Mouse (Mus musculus) spleen, adult 2 months (tissue): ENCODE results near the gene Lypd6b. TPM values are rescaled to one million over a fixed set of nuclear protein-coding genes. Genes with fewer than 3 reads are reported as not detected.

Source experiments
- DNase-seq, 2 experiments: peaks; one replicate each; pipeline versions ENCODE4 v3.0.0 to v3.0.0-alpha.2; 2012 to 2021; ENCODE audit warnings: low spot score in 2 of 2, low read depth in 1 of 2
- H3K27ac ChIP-seq: fragments of 200-500 bp; 2 replicates; pipeline ENCODE4 v1.5.1; 2012; ENCODE audit warnings: low read length, inconsistent platforms; ENCODE audit not compliant: insufficient read depth
- H3K27me3 ChIP-seq: fragments of 200-500 bp; 2 replicates; pipeline ENCODE4 v1.6.1; 2012; ENCODE audit warnings: mild to moderate bottlenecking, moderate library complexity, low read length, inconsistent platforms; ENCODE audit not compliant: control insufficient read depth, insufficient read depth
- H3K36me3 ChIP-seq: fragments of 200-500 bp; 2 replicates; pipeline ENCODE4 v1.6.1; 2012; ENCODE audit warnings: mild to moderate bottlenecking, low read length, inconsistent platforms; ENCODE audit not compliant: control insufficient read depth, insufficient read depth
- H3K4me1 ChIP-seq: fragments of 200-500 bp; 2 replicates; pipeline ENCODE4 v1.6.1; 2011; ENCODE audit warnings: inconsistent platforms; ENCODE audit not compliant: control insufficient read depth, insufficient read depth, insufficient read length
- H3K4me3 ChIP-seq: fragments of 200-500 bp; 2 replicates; pipeline ENCODE4 v1.5.1; 2011; ENCODE audit warnings: mild to moderate bottlenecking, inconsistent platforms; ENCODE audit not compliant: insufficient read depth, insufficient read length; ENCODE audit errors: extremely low read depth
- CTCF ChIP-seq: fragments of 200-500 bp; IDR thresholded peaks from 2 replicates; pipeline ENCODE4 v1.5.1; 2011; ENCODE audit warnings: mild to moderate bottlenecking, inconsistent platforms; ENCODE audit not compliant: insufficient read depth, insufficient read length, insufficient replicate concordance; ENCODE audit errors: extremely low read depth
- POLR2A ChIP-seq: fragments of 200-500 bp; IDR thresholded peaks from 2 replicates; pipeline ENCODE4 v1.6.1; 2011; ENCODE audit warnings: low read depth, low read length, inconsistent platforms
- WGBS: fragments of 180-500 bp; shearing (Covaris S2); methylation state at CpG from one replicate; pipeline ENCODE4 v1.1.7; 2018; 5-methylcytosine and 5-hydroxymethylcytosine counted together
- polyA plus RNA-seq: library from polyadenylated mRNA; depleted of rRNA; stranded (reverse); fragments of >200 nt; gene quantifications from 2 replicates; pipeline ENCODE4 v1.2.3, GENCODE M21; 2012; rRNA removed

Gene Lypd6b
- 0.51 and 0.59 TPM in 2 replicates for polyA plus RNA-seq

- Histone ChIP-seq H3K36me3 (no peaks in the 10 kb centered on the region), H3K4me3 (peak within 1 kb of the TSS; percentile 30; the same call in 1 of the 2 replicates), H3K27me3 (peaks cover 15% of the 10 kb centered on the region), H3K27ac (no peak within 1 kb of the TSS), H3K4me1 (peaks cover 3% of the 10 kb centered on the region; the same call in 1 of the 2 replicates)
- no peak for DNase-seq
- 3% methylated on average over 77 of the region's 79 CpGs for WGBS
- TF ChIP-seq POLR2A (no peak), CTCF (no peak)
Measured at GRCm38 (mm10) chr2:49787376-49788050, at the start of gene Lypd6b. Lypd6b (plus strand) TSS chr2:49787688.

GRCm38 (mm10) chr2:49739046-49739445 lies 48.4 kb upstream of the Lypd6b start:
- no peak for TF ChIP-seq CTCF
- TF ChIP-seq POLR2A: no peak
- no peaks in the 10 kb centered on the region for H3K36me3 ChIP-seq
- no peak overlapping the region for H3K27ac ChIP-seq
- peaks cover 3% of the 10 kb centered on the region; the same call in 1 of the 2 replicates for H3K4me1 ChIP-seq
- no peak for DNase-seq
- H3K27me3 ChIP-seq: no peaks in the 10 kb centered on the region
- no peak overlapping the region for H3K4me3 ChIP-seq
- WGBS: 92% methylated on average over 5 of the region's 5 CpGs

DNA sequence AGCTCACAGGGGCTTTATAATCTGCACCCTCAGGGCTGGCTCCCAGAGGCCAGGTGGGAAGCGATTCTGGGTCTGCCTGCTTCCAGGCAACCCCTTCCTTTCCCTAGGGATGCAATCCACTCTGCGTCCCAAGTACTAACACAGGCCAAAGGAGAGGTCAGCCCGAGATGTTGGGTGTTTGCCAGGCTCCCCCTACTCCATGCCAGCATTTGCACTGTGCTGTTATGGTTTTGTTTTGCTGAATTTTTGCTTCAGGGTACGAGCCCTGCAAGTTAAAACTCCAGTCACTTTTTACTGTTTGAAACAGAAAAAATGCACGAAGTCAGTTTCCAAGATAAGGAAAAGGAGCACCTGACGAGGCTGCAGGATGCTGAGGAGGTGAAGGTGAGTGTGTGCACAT lies 46.5 kb upstream of the Lypd6b start:
- H3K27ac ChIP-seq: no peak overlapping the region
- no peak for DNase-seq
- no peaks in the 10 kb centered on the region for H3K36me3 ChIP-seq
- WGBS: 81% methylated on average over 6 of the region's 6 CpGs
- TF ChIP-seq POLR2A (no peak), CTCF (no peak)
- H3K4me1 ChIP-seq: peaks cover 3% of the 10 kb centered on the region; the same call in 1 of the 2 replicates
- H3K4me3 ChIP-seq: no peak overlapping the region
- H3K27me3 ChIP-seq: no peaks in the 10 kb centered on the region

GRCm38 (mm10) chr2:49741895-49742734 lies 45.4 kb upstream of the Lypd6b start:
- TF ChIP-seq CTCF: no peak
- no peak for TF ChIP-seq POLR2A
- no peak for DNase-seq
- no peak overlapping the region for H3K27ac ChIP-seq
- no peaks in the 10 kb centered on the region for H3K27me3 ChIP-seq
- WGBS: 71% methylated on average over 16 of the region's 16 CpGs
- H3K4me1 ChIP-seq: peaks cover 3% of the 10 kb centered on the region; the same call in 1 of the 2 replicates
- no peaks in the 10 kb centered on the region for H3K36me3 ChIP-seq
- no peak overlapping the region for H3K4me3 ChIP-seq

GRCm38 (mm10) chr2:49742919-49743318 lies 44.6 kb upstream of the Lypd6b start:
- Histone ChIP-seq H3K27me3 (no peaks in the 10 kb centered on the region), H3K4me1 (peaks cover 3% of the 10 kb centered on the region; the same call in 1 of the 2 replicates), H3K27ac (no peak overlapping the region), H3K36me3 (no peaks in the 10 kb centered on the region), H3K4me3 (no peak overlapping the region)
- 83% methylated on average over 4 of the region's 4 CpGs for WGBS
- no peak for DNase-seq
- TF ChIP-seq POLR2A (no peak), CTCF (no peak)

- no peak for DNase-seq
- Histone ChIP-seq H3K4me1 (peaks cover 3% of the 10 kb centered on the region; the same call in 1 of the 2 replicates), H3K27me3 (no peaks in the 10 kb centered on the region), H3K4me3 (no peak overlapping the region; the same call in 1 of the 2 replicates), H3K27ac (no peak overlapping the region; the same call in 1 of the 2 replicates), H3K36me3 (no peaks in the 10 kb centered on the region)
- 57% methylated on average over 6 of the region's 6 CpGs for WGBS
- TF ChIP-seq CTCF: no peak
Measured at GRCm38 (mm10) chr2:49743775-49744174, 43.7 kb upstream of the Lypd6b start.

DNA sequence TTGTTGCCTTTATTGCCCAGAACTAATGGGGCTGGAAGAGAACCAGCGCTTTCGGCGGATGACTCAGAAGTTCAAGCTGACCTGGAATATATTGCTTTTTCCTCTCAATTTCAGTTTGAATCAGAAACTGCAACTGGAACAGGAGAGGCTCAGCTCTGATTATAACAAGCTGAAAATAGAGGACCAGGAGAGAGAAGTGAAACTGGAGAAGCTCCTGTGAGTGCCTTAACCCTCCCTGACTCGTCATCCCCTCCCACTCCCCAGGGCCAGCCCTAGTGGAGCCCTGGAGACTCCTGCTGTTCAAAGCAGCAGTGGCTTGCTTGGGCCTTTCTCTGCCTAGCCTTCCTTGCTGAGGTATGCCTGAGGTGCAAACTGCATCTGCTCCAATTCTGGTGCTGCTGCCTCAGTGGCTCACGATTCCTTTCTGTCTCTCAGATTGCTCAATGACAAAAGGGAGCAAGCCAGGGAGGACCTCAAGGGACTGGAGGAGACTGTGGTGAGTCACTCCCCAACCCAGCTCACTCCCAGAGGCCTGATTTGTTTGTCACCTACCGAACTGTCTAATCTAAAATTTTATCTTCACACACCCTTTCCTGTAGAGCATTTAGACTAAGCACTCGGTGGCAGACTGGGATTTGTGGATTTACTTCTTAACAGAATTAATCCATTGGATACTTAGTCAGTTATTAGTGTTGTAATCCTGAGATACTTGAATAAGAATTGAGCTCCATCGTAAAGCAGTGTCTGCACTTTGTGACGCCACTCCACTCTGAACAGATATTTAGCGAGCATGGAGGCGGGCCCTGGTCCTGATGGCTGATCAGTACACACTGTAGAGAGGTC lies 43.0 kb upstream of the Lypd6b start:
- no peak overlapping the region for H3K4me3 ChIP-seq
- peaks cover 3% of the 10 kb centered on the region; the same call in 1 of the 2 replicates for H3K4me1 ChIP-seq
- no peaks in the 10 kb centered on the region for H3K36me3 ChIP-seq
- no peak overlapping the region for H3K27ac ChIP-seq
- no peak for DNase-seq
- TF ChIP-seq POLR2A: no peak
- TF ChIP-seq CTCF: no peak
- WGBS: 60% methylated on average over 11 of the region's 11 CpGs
- H3K27me3 ChIP-seq: no peaks in the 10 kb centered on the region
